Mouse (Mus musculus) embryonic facial prominence, embryonic 14.5 days (tissue): Measurements from ENCODE around the gene Oca2. TPM values are rescaled to one million over a fixed set of nuclear protein-coding genes. Genes with fewer than 3 reads are reported as not detected.

Experiments used
- ATAC-seq: fragments of 200-750 bp; cut with Nextera tagmentation; 2 replicates; pipeline ENCODE4 v1.8.0; 2017; ENCODE audit warnings: low read depth, moderate number of reproducible peaks, moderate TSS enrichment
- DNase-seq: peaks from one replicate; pipeline ENCODE4 v3.0.0-alpha.2; 2015; ENCODE audit warnings: low spot score
- H3K27ac ChIP-seq: fragments of 300-500 bp; sonication (generic); replicated peaks from 2 replicates; pipeline ENCODE4 v1.5.1; 2014; ENCODE audit warnings: low read depth, mild to moderate bottlenecking, low read length, moderate library complexity
- H3K27me3 ChIP-seq: fragments of 300-500 bp; sonication (generic); replicated peaks from 2 replicates; pipeline ENCODE4 v1.6.1; 2014; ENCODE audit warnings: low read length; ENCODE audit not compliant: control insufficient read depth, insufficient read depth
- H3K36me3 ChIP-seq: fragments of 300-500 bp; sonication (generic); 2 replicates; pipeline ENCODE4 v1.6.1; 2014; ENCODE audit warnings: low read length, mixed read lengths; ENCODE audit not compliant: control insufficient read depth, insufficient read depth
- H3K4me1 ChIP-seq: fragments of 300-500 bp; sonication (generic); 2 replicates; pipeline ENCODE4 v1.6.1; 2014; ENCODE audit warnings: antibody characterized with exemption, low read length; ENCODE audit not compliant: control insufficient read depth, insufficient read depth
- H3K4me2 ChIP-seq: fragments of 300-500 bp; sonication (generic); 2 replicates; pipeline ENCODE4 v1.6.1; 2014; ENCODE audit warnings: low read depth, mild to moderate bottlenecking, low read length, moderate library complexity, mixed read lengths
- H3K4me3 ChIP-seq: fragments of 300-500 bp; sonication (generic); 2 replicates; pipeline ENCODE4 v1.5.1; 2014; ENCODE audit warnings: low read depth, mild to moderate bottlenecking, low read length
- H3K9ac ChIP-seq: fragments of 300-500 bp; sonication (generic); 2 replicates; pipeline ENCODE4 v1.6.1; 2014; ENCODE audit warnings: low read depth, mild to moderate bottlenecking, low read length, moderate library complexity, mixed read lengths
- H3K9me3 ChIP-seq: fragments of 300-500 bp; sonication (generic); 2 replicates; pipeline ENCODE4 v1.6.1; 2016; ENCODE audit warnings: low read length; ENCODE audit not compliant: control insufficient read depth
- WGBS: fragments of 180-500 bp; shearing (Covaris S2); extraction: QIAGEN DNeasy Blood & Tissue Kit; methylation state at CpG from one replicate; pipeline ENCODE4 v1.1.7; 2014; 5-methylcytosine and 5-hydroxymethylcytosine counted together
- polyA plus RNA-seq: library from polyadenylated mRNA; unstranded; fragments of >200 nt; fragmentation: Nextera tagmentation; extraction: Ambion mirVana; gene quantifications from 2 replicates; pipeline ENCODE4 v1.2.1, GENCODE M21; 2014

Oca2 gene
- polyA plus RNA-seq, 1 experiment from 2014 or later, result 0.33 TPM

DNA sequence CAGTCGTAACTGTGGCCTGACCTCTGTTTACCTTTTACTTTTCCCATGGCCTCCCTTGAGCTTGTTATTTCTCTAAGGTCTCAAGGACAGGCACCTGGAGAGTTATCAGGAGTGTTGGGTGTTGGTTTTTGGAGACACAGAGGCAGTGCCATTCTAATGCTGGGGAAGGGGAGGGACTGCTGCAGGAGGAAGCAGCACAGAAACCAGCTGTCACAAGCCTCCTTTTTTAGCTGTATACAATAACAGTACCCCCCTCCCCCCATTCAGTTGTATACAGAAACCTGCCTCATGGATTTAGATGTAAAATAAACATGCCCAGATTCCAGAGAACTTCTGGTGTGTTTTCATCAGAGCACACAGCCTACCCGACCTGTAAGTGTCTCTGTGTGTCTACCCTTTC lies 295.3 kb downstream of the Oca2 start:
- no peaks in the 10 kb centered on the region for H3K27me3 ChIP-seq
- no peaks in the 10 kb centered on the region for H3K9me3 ChIP-seq
- no peak overlapping the region for H3K4me2 ChIP-seq
- DNase-seq (no peak), ATAC-seq (no peak)
- H3K27ac ChIP-seq, result no peak overlapping the region
- H3K4me3 ChIP-seq, result no peak overlapping the region
- H3K4me1 ChIP-seq, result no peaks in the 10 kb centered on the region; the same call in 1 of the 2 replicates
- 53% methylated on average over 2 of the region's 2 CpGs for WGBS
- H3K9ac ChIP-seq, result no peak overlapping the region
- H3K36me3 ChIP-seq, result no peaks in the 10 kb centered on the region

DNA sequence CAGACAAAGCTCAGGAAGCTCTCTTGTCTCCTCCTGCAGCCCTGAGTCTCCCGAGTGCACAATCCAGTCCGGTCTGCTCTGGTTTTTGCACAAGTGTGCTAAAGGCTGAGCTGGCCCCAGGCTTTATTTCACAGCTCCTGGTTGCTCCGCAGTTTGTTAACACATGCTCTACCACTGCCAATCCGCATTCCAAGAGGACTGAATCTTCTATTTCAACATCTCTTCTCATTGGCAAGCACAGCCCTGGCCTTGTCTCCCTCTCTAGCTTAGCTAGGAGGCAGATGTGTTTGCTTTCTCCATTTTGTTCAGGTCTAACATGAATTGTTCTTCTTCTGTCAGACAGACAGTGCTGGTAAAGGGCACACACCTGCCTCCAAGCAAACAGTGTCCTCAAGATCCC lies 309.7 kb downstream of the Oca2 start:
- 0 out of 2 replicates have a peak, but pooled peaks have one; percentile 50 for ATAC-seq
- Histone ChIP-seq H3K27ac (no peak overlapping the region), H3K4me2 (no peak overlapping the region), H3K4me1 (no peaks in the 10 kb centered on the region), H3K9me3 (no peaks in the 10 kb centered on the region), H3K27me3 (no peaks in the 10 kb centered on the region), H3K9ac (no peak overlapping the region), H3K4me3 (no peak overlapping the region), H3K36me3 (no peaks in the 10 kb centered on the region)
- DNase-seq, result peak; percentile 60
- 41% methylated on average over 4 of the region's 4 CpGs for WGBS

- no peak overlapping the region for H3K4me2 ChIP-seq
- H3K27ac ChIP-seq, result no peak overlapping the region
- no peak for ATAC-seq
- H3K9ac ChIP-seq, result no peak overlapping the region
- 0% methylated on average over 1 of the region's 1 CpGs for WGBS
- DNase-seq, result peak; percentile 6
- no peaks in the 10 kb centered on the region for H3K36me3 ChIP-seq
- H3K27me3 ChIP-seq, result no peaks in the 10 kb centered on the region
- no peak overlapping the region for H3K4me3 ChIP-seq
- no peaks in the 10 kb centered on the region for H3K9me3 ChIP-seq
- no peaks in the 10 kb centered on the region for H3K4me1 ChIP-seq
Measured at GRCm38 (mm10) chr7:56551804-56552203, 312.2 kb downstream of the Oca2 start.

Other genes with a start within 250 kb of the Oca2 start
- 7.0 and 7.9 TPM in 2 replicates for gene Nipa1, start 219.8 kb upstream of the Oca2 start, polyA plus RNA-seq
- 26.0 and 28.0 TPM in 2 replicates for gene Herc2, start 189.6 kb upstream of the Oca2 start, polyA plus RNA-seq